In genomic region chr15:63445016-63445415, GRCm38 (mm10) we compare ENCODE assay signal across 21 mouse cellular contexts.
DNase-seq lines count a peak whose midpoint lies in the region; ATAC-seq and TF ChIP-seq lines count a peak whose summit lies in the region.
"Had no signal": no experiment of that assay in that cellular context is flagged by ENCODE, and none has a peak within 500 bp of the region (broad histone marks: within the 10 kb centered on the region; RNA-seq: fewer than 3 reads in every experiment).

No protein-coding gene starts in this region.

- no peaks in the 10 kb centered on the region for H3K36me3 ChIP-seq in kidney, postnatal 0 days (ENCODE audit: insufficient read depth, low read length)
- H3K36me3 ChIP-seq in kidney, adult 2 months (ENCODE audit: control insufficient read depth, insufficient read depth, low read length), result no peaks in the 10 kb centered on the region
- H3K36me3 ChIP-seq in embryonic facial prominence, embryonic 14.5 days (ENCODE audit: control insufficient read depth, insufficient read depth, low read length), result no peaks in the 10 kb centered on the region
- no peaks in the 10 kb centered on the region for H3K36me3 ChIP-seq in thymus, adult 2 months (ENCODE audit: control insufficient read depth, insufficient read depth, low read length)
- H3K36me3 ChIP-seq: embryonic facial prominence, embryonic 13.5 days; heart, embryonic 15.5 days; hindbrain, embryonic 13.5 days had no signal

- WGBS in kidney, postnatal 0 days, result 39% methylated on average over 4 of the region's 4 CpGs
- WGBS in kidney, adult 2 months, result 52% methylated on average over 4 of the region's 4 CpGs
- WGBS in embryonic facial prominence, embryonic 14.5 days, result 54% methylated on average over 4 of the region's 4 CpGs
- 94% methylated on average over 4 of the region's 4 CpGs for WGBS in thymus, adult 2 months

- DNase-seq in gastrocnemius, adult 2 months, result peak; percentile 16
- DNase-seq in gastrocnemius, postnatal 4 days (ENCODE audit: low spot score in 2 of 2), result no peak
- peak; percentile 71 for DNase-seq in kidney, postnatal 0 days (ENCODE audit: low spot score)
- no peak for DNase-seq in kidney, adult 2 months
- DNase-seq in embryonic facial prominence, embryonic 14.5 days (ENCODE audit: low spot score), result peak; percentile 67
- no peak for DNase-seq in thymus, adult 2 months
- DNase-seq: adrenal gland, adult 2 months; adrenal gland, postnatal 25 days; cerebellum, adult 8-10 months; cerebellum, postnatal 14 days; embryo, embryonic 11 days; forebrain, postnatal 0 days; heart, adult 2 months; heart, postnatal 14 days had no signal

- intact Hi-C loops in gastrocnemius, adult 2 months (cut with DNase I), result no loop called here

- 0 out of 2 replicates have a peak, but pooled peaks have one; percentile 52 for ATAC-seq in kidney, postnatal 0 days (replicated peaks; ENCODE audit: low FRiP score, low read depth)
- peak; percentile 83; the same call in 1 of the 2 replicates for ATAC-seq in embryonic facial prominence, embryonic 14.5 days (ENCODE audit: low read depth)
- ATAC-seq: forebrain, embryonic 13.5 days; forebrain, postnatal 0 days; hindbrain, postnatal 0 days had no signal

- H3K9ac ChIP-seq in kidney, postnatal 0 days (ENCODE audit: low read depth, low read length), result no peak overlapping the region
- no peak overlapping the region for H3K9ac ChIP-seq in embryonic facial prominence, embryonic 14.5 days (ENCODE audit: low read depth, low read length)
- H3K9ac ChIP-seq: embryonic facial prominence, embryonic 13.5 days; forebrain, embryonic 13.5 days; forebrain, postnatal 0 days; heart, embryonic 15.5 days; hindbrain, embryonic 13.5 days had no signal

- TF ChIP-seq CTCF in gastrocnemius, adult 2 months (IDR thresholded peaks at IDR 0.05), result no peak
- no peak for TF ChIP-seq CTCF in kidney, postnatal 0 days (IDR thresholded peaks at IDR 0.05; ENCODE audit: low read depth)
- TF ChIP-seq CTCF in kidney, adult 2 months (conservative IDR thresholded peaks at IDR 0.05; ENCODE audit: insufficient read depth, insufficient read length, low read depth, low read length), result no peak
- TF ChIP-seq CTCF in thymus, adult 2 months (IDR thresholded peaks at IDR 0.05; ENCODE audit: borderline replicate concordance, control insufficient read depth, extremely low read depth, insufficient read depth, low read length, poor library complexity), result no peak

- H3K27me3 ChIP-seq in kidney, postnatal 0 days (ENCODE audit: insufficient read depth, low read length), result no peaks in the 10 kb centered on the region
- no peaks in the 10 kb centered on the region; the same call in 1 of the 2 replicates for H3K27me3 ChIP-seq in kidney, adult 2 months (replicated peaks; ENCODE audit: control insufficient read depth, insufficient read depth, low read length)
- H3K27me3 ChIP-seq in embryonic facial prominence, embryonic 14.5 days (replicated peaks; ENCODE audit: control insufficient read depth, insufficient read depth, low read length), result no peaks in the 10 kb centered on the region
- H3K27me3 ChIP-seq in thymus, adult 2 months (ENCODE audit: control insufficient read depth, insufficient read depth, low read length), result no peaks in the 10 kb centered on the region
- H3K27me3 ChIP-seq: CH12.LX; embryonic facial prominence, embryonic 13.5 days; forebrain, embryonic 13.5 days; heart, embryonic 15.5 days; hindbrain, embryonic 13.5 days had no signal

- no peaks in the 10 kb centered on the region for H3K9me3 ChIP-seq in kidney, postnatal 0 days (replicated peaks; ENCODE audit: low read length)
- no peaks in the 10 kb centered on the region for H3K9me3 ChIP-seq in embryonic facial prominence, embryonic 14.5 days (ENCODE audit: control insufficient read depth, low read length)
- H3K9me3 ChIP-seq: embryonic facial prominence, embryonic 13.5 days; forebrain, embryonic 13.5 days; heart, embryonic 15.5 days; hindbrain, embryonic 13.5 days had no signal

- TF ChIP-seq POLR2A in kidney, adult 2 months (IDR thresholded peaks at IDR 0.05; ENCODE audit: low read depth, low read length), result no peak
- no peak for TF ChIP-seq POLR2A in thymus, adult 2 months (IDR thresholded peaks at IDR 0.05; ENCODE audit: control insufficient read depth, extremely low read depth, insufficient read depth, low read length, poor library complexity)

- H3K4me2 ChIP-seq in kidney, postnatal 0 days (ENCODE audit: low read length), result no peak overlapping the region
- no peak overlapping the region for H3K4me2 ChIP-seq in embryonic facial prominence, embryonic 14.5 days (ENCODE audit: low read depth, low read length)
- H3K4me2 ChIP-seq: embryonic facial prominence, embryonic 13.5 days; forebrain, embryonic 13.5 days; heart, embryonic 11.5 days; heart, embryonic 15.5 days; hindbrain, embryonic 13.5 days had no signal

- no peak overlapping the region for H3K4me3 ChIP-seq in gastrocnemius, adult 2 months
- no peak overlapping the region for H3K4me3 ChIP-seq in kidney, postnatal 0 days (replicated peaks; ENCODE audit: low read depth, low read length)
- no peak overlapping the region for H3K4me3 ChIP-seq in kidney, adult 2 months (ENCODE audit: insufficient read depth, low read depth, low read length)
- H3K4me3 ChIP-seq in embryonic facial prominence, embryonic 14.5 days (ENCODE audit: low read depth, low read length), result no peak overlapping the region
- H3K4me3 ChIP-seq in thymus, adult 2 months (ENCODE audit: control insufficient read depth, insufficient read depth, low read length), result no peak overlapping the region
- H3K4me3 ChIP-seq: embryonic facial prominence, embryonic 13.5 days; forebrain, embryonic 13.5 days; heart, adult 2 months; heart, embryonic 15.5 days; hindbrain, embryonic 13.5 days had no signal

- peak overlapping the region; percentile 38; the same call in 1 of the 2 replicates for H3K27ac ChIP-seq in gastrocnemius, adult 2 months
- H3K27ac ChIP-seq in kidney, postnatal 0 days, result no peak overlapping the region
- H3K27ac ChIP-seq in kidney, adult 2 months (ENCODE audit: insufficient read depth, low read depth, low read length), result no peak overlapping the region
- H3K27ac ChIP-seq in embryonic facial prominence, embryonic 14.5 days (replicated peaks; ENCODE audit: low read depth, low read length), result no peak overlapping the region
- H3K27ac ChIP-seq in thymus, adult 2 months (ENCODE audit: control insufficient read depth, insufficient read depth, low read length), result no peak overlapping the region
- H3K27ac ChIP-seq: embryonic facial prominence, embryonic 13.5 days; forebrain, embryonic 13.5 days; heart, adult 2 months; heart, embryonic 15.5 days; hindbrain, embryonic 13.5 days; hindbrain, postnatal 0 days had no signal

- no peaks in the 10 kb centered on the region for H3K4me1 ChIP-seq in kidney, postnatal 0 days (replicated peaks; ENCODE audit: insufficient read depth, low read length)
- H3K4me1 ChIP-seq in kidney, adult 2 months (ENCODE audit: control insufficient read depth, insufficient read depth, low read length), result no peaks in the 10 kb centered on the region
- H3K4me1 ChIP-seq in embryonic facial prominence, embryonic 14.5 days (ENCODE audit: control insufficient read depth, insufficient read depth, low read length), result no peaks in the 10 kb centered on the region
- H3K4me1 ChIP-seq in thymus, adult 2 months (replicated peaks; ENCODE audit: control insufficient read depth, insufficient read depth, low read length), result peaks cover 2% of the 10 kb centered on the region; the same call in 1 of the 2 replicates
- H3K4me1 ChIP-seq: forebrain, embryonic 13.5 days; heart, embryonic 15.5 days; hindbrain, embryonic 13.5 days had no signal

Comparison
In these comparisons a context has a peak if more than half of its experiments do, and no peak if none do; other contexts are left out.
1. DNase-seq: peak in gastrocnemius, adult 2 months (single experiment), kidney, postnatal 0 days (single experiment) and embryonic facial prominence, embryonic 14.5 days (single experiment); none in gastrocnemius, postnatal 4 days (0 of 2), kidney, adult 2 months (single experiment) and thymus, adult 2 months (single experiment).